Mouse (Mus musculus): ENCODE results near the gene Ano3.

DNA sequence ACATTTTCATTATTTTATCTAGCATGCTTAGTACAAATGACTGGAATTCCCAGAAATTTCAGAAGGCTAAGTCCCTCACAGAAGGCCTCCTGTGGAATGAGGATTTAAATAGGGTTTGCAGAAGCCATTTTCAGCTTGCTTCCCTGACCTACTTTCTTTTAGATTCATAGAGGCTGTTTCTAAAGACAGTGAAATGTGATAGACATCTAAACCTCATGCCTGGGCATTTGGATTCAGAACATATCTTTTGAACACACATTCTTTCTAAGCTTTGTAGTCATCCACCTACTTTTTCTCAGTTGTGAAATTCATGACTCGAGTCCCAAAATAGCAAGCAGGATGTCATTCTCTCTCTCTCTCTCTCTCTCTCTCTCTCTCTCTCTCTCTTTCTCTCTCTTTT is 228.5 kb downstream of the Ano3 start:
- TF ChIP-seq POLR2AphosphoS2 (IDR thresholded peaks at IDR 0.05; ENCODE audit: low read depth, low read length): no peak
- no peak for TF ChIP-seq PAX5 (IDR thresholded peaks at IDR 0.05; ENCODE audit: low read length)
- no peak for TF ChIP-seq TCF12 (IDR thresholded peaks at IDR 0.05; ENCODE audit: low read depth, low read length)
- TF ChIP-seq MAX (IDR thresholded peaks at IDR 0.05; ENCODE audit: low read length): no peak
- TF ChIP-seq CTCF (conservative IDR thresholded peaks at IDR 0.05 in 1 of 2, IDR thresholded peaks at IDR 0.05 in 1 of 2; ENCODE audit: low read depth in 2 of 2, low read length in 2 of 2): no peak
- no peak for TF ChIP-seq TBP (conservative IDR thresholded peaks at IDR 0.05; ENCODE audit: low read depth, low read length)
- no peak for TF ChIP-seq EP300 (IDR thresholded peaks at IDR 0.05; ENCODE audit: low read length)
- no peak for TF ChIP-seq SMC3 (IDR thresholded peaks at IDR 0.05; ENCODE audit: low read depth, low read length)
- TF ChIP-seq ZKSCAN1 (IDR thresholded peaks at IDR 0.05; ENCODE audit: borderline replicate concordance, low read depth, low read length): no peak

Data from CH12.LX (cell line).